Mouse (Mus musculus): ENCODE data around the gene Fgd2.
A peak's percentile ranks its signal among the peaks of the same experiment; 100 is the strongest.

Fgd2 gene

DNA sequence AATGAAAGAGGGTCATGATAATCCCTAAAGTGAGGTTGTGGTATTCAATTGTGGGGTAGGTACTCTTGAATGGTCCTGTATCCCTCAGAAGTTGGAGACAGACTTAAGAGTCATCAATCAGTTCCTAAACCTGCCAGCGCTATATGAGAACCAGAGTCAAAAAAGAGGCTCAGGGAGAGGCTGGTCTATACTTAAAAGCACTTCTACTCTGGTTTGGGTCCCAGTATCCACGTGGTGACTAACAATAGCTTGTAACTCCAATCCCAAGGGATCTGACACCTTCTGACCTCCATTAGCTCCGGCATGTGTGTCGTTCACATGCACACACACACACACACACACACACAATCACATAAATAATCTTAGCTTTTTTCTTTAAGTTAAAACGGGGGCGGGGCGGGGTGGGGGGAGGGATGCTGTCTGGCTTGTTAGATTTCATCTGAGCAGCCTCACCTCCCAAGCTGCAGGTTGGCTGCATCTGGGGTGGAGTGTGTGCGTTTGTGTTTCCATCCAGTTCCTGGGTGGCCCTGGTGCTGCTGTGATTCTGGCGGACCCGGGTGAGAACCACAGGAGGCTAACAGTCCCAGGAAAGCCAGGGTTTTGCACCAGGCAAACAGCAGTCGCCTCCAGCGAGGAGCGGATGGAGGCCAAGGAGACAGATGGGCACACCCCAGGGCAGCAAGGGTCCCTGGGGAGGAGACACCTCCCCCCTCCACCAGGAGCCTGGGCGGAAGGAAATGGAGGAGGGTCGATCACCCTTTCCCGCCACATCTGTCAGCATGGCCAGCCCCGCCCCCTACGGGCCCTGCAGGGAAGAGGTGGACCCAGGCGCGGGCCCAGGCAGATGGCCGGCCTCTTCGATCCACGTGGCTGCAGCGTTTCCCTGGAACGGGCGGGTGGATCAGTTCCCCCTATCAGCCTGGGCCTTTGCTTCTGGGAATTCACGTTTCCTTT is 37.0 kb downstream of the Fgd2 start:
- peak; percentile 87 for DNase-seq (ENCODE audit: low spot score)

DNA sequence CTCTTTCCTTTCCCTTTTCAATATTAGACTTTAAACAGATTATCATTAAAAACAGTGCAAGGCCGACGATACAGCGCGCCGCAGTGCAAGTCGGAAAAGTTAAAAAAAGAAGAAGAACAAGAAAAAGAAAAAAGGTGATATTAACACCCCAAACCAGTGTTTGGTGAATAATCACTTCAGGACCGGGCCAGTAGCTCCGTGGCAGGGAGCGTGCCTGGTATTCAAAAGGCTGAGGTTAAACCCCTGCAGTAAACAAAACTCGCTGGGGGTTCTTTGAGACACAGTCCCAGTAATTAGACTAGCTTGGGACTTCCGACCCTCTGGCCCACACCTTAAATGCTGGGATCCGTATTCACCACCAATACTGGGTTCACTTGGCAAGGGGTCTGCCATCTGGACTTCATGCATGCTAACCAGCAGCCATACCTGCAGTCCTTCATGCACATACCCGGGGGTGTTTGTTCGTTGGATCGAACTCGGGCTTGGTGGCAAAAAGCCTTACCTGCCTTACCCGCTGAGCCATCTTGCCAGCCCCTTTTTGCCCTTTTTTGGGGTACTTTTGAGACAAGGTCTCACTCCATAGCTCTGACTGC is 37.8 kb downstream of the Fgd2 start:
- no peak for DNase-seq (ENCODE audit: low spot score)

DNA sequence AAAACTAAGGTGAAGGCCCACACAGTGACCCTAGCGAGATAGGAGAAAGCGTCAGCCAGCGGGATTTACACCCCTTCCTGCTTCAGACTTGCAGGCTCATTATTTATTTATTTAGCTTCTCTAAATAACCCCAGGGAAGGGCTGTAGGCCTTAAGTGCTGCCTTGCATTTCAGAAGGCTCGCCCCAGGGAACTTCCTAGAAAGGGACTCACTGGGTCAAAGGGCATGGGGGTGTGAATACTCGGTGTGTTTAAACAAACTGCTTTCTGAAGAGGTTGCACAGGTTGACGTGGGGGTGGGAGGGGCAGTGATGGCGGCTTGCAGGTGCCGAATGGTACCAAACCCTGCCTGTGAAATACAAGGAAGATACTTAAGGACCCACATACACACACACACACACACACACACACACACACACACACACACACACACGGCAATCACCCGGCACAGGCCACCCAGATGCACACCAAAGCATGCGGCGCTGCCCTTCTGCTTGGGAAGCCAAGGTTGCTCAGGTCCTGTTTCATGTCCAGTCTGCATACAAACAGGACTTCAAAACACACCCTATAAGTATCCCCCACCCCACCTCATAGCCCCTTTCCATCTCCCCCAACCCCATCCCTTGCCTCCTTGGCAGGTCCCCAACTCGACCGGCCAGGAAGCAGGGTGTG is 38.7 kb downstream of the Fgd2 start:
- no peak for DNase-seq (ENCODE audit: low spot score)

DNA sequence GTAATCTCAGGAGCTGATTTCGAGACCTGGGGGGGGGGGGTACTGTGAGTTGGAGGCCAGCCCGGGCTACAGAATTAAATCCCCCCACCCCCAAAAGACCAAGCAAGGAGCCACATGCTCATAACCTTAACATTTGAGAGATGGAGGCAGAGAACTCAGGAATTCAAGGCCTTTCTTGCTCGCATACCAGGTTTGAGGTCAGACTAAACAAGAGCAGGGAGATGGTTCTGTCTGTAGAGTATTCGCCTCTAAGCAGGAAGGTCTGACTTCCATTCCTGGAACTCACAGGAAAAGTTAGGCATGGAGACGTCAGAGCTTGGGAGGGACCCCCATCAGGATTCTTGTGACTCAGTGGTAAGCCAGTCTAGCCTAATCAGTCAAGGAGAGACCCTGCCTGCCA is 39.3 kb downstream of the Fgd2 start:
- DNase-seq (ENCODE audit: low spot score), result no peak

DNA sequence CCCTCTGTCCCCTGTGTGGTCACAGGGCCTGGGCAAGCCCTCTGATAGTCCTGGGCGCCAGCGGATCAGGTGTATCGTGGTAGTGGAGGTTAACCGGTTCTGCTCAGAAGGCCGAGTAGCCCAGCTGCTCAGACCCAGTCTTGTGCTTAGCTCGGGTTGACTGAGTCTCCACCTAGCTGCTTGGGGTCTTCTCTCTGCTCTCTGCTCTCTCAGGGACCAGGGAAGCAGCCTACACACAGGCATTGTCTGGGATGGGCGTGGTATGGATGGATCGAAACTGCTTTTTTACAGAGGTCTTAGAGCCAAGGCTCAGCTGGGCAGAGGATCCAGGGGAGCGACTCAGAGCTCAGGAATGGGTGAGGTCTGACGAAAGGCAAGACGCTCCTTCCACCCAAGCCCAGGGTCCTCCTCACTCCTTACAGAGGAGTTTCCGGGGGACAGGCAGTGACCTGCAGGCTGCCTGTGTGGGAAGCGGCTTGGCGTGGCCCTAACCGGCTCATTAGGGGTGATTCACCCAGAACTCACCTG is 41.1 kb downstream of the Fgd2 start:
- DNase-seq (ENCODE audit: low spot score), result no peak

DNA sequence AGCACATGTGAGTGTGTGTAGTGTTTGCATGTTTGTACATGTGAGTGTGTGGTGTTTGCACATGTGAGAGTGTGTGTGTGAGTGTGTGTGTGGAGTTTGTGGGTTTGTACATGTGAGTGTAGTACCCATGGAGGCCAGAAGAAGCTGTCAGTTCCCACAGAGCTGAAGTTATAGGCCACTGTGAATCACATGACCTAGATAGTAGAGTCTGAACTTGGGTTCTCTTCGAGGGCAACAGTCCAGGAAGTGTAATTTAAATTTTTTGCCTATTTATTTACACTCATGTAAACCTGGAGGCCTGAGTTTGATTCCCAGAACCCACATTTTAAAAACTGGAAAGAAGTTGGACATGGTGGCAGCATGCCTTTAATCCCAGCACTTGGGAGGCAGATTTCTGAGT is 42.5 kb downstream of the Fgd2 start:
- no peak for DNase-seq (ENCODE audit: low spot score)

DNA sequence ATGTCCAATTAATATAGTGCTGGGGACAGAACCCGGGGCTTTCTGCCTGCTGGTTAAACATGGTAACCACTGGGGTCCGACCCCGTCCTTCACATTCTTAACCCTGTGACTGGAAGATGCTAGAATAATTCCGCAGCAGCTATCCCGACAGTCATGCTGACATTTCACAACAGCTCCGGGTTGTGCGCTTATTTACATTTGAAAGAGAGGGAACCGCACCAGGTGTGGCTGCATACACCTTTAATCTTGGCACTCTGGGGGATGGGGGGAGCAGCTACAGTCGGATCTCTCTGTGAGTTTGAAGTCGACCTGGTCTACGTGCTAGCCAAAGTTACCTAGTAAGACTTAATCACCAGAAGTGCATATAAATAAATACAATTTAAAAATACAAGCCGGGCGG is 44.8 kb downstream of the Fgd2 start:
- no peak for DNase-seq (ENCODE audit: low spot score)

DNA sequence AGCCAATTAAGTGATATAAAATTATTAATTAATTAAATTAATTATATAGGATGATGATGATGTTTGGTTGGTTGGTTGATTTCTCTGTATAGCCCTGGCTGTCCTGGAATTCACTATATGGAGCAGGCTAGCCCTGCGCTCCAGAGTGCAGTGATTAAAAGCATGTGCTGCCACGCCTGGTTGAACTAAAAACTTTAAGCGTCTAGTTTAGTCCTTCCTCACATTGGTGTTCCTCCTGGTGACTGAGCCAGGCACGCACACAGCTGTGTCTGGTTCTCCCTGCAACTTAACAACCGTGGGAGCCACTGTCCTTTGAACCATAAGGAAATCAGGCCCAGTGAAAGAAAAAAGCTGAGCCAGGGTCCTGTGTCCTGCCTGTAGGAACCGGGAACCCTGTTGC is 45.4 kb downstream of the Fgd2 start:
- no peak for DNase-seq (ENCODE audit: low spot score)

DNA sequence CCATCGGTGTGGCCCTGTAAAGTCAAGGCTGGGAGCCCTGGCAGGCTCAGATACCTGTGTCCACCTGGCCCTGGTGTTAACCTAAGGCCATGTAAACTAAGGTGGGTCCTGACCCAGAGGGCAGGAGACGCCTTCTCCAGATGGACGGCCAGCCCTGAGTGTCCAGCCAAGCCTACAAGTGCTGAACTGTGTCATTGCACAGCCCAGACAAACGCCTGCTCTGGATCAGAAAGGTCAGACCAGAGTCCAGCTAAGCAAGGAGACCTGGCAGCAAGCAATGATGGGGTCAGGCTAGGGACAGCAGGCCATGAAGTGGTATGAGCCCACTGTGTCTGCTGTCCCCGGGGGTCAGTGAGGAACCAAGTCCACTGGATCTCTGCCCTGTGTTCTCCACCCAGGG is 46.7 kb downstream of the Fgd2 start:
- no peak for DNase-seq (ENCODE audit: low spot score)

DNA sequence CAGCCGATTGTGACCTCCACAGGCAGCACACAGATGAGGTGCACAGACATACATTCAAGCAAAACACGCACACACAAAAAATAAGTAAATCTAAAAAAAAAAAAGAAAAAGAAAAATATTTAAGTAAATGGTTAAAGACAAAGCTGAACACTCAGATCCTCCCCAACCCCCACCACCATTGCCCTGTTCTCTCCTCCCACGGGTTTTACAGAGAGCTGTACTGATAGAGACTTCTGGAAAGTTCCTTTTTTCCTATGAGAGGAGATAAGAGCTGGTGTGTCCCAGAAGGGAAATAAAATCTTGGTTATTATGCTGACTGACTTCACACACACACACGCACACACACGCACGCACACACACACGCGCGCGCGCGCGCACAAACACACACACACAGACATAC is 47.6 kb downstream of the Fgd2 start:
- DNase-seq (ENCODE audit: low spot score), result no peak

DNA sequence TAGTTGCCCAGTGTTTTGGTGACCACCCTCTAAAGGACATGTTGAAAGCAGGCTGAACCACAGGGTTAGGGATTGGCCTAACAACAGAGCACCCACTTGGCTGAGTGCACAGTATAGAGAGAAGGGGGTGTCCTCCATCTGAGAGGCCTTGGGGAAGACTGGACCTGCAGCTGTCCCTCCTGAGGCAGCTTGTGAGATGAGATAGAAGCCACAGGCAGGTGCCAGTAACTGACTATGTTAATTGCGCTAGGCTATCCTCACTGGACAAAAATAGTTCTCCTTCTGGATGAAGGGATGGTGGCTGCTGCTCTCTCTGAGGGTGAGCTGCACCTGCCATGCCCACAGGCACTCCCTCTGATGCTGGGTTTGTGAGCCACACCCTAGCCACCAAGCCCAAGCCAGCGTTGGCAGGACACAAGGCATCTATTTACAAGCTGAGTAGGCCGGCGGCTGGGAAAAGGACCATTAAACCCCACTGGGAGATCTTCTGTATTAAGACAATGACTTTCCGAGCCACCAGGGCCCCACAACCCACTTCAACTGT is 49.2 kb downstream of the Fgd2 start:
- no peak for DNase-seq (ENCODE audit: low spot score)

DNA sequence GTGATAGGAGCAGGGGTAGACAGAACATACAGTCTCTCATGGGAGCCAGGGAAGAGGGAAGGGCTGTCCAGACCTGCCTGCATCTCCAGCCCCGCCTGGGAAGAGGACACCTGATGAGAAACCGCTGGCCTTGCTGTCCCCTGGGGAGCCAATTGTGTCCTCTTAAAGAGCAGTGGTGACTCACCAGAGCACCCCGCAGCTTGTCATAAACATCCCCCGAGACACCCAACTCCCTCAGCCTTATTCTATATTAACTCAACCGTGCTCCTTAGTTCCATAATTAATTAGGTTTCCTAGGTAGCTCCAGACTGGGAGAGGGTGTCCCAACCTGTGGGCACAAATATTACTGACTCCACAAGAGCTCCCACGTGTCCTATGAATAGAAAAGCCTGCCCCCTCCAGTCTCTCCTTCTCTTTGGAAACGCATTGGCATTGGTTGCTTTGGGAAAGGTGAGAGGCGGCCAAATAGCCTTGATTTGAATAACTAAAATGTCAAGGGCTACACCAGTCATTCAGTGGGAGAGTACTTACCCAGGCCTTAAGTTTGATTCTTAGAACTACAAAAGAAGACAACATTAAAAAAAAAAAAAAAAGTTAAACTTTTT is 51.2 kb downstream of the Fgd2 start:
- no peak for DNase-seq (ENCODE audit: low spot score)

DNA sequence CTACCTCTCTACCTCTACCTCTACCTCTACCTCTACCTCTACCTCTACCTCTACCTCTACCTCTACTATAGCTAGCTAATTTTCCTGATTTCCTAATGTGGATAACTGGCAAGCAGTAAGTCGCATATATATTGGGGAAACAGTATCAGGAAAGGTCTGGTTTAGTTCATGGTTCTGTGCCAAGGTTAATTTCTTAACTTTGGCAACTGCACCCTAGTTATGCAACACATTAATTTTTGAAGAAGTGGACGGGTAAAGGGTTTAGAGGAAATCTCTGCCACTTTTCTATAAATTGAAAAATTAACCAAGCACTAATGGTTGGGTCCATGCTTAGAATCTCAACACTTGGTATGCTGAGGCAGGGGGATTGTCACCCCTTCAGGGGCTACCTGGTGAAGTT is 53.9 kb downstream of the Fgd2 start:
- DNase-seq (ENCODE audit: low spot score), result no peak

DNA sequence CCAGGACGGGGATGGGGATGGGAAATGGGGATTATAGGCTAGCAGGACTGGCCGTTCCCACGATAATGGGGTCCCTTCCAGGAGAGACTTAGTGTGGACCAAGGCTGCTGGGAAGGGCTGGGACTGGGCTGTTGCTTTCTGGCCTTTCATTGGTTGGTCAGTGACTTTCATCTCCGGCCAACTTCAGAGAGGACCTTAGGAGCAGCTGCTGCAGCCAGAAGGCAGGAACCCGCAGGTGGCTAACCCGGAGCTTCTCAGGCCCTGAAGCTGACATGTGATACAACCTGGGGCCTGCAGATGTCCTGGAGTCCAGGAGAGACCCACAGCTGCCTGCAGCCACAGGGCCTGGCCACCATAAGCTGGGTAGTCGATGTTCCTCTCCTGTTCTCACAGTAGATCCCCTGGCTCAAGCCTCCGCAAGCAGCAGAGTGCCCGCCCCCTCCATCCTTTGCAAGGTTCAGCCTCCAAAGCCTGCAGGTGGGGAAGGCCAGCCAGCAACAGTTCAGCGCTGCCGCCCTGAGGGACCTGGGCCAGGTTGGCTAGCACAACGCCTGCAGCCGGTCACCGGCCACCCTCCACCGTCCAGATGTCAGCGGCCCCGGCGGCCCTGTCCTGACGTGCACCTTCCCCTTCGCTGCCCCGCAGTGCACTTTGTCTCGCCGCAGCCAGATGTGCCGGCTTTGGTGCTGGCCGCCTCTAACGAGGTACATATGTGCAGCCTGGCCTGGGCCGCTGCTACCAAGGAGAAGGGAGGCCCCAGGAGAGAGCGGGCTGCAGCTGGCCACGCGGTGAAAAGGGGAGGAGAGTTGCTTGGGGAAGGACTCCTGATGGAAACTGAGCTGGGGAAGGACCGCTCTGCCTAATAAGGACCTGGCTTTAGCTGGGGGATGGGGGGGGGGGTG is 55.3 kb downstream of the Fgd2 start:
- peak; percentile 28 for DNase-seq (ENCODE audit: low spot score)

DNA sequence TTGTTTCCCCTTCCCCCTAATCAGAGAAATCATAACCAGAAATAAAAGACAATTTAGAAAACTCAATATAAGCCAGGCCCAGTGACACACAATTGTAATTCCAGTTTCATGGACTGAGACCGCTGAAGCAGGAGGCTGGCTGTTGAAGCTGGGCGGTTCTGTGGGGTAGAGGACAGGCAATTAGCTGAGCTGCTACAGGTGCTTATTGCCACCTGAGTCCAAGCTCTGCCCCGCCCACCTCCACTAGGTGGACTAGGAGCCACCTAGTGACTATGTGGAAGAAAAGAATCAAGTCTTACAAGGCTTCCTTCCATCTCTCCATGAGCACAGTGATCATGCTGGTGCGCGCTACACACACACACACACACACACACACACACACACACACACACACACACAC is 56.0 kb downstream of the Fgd2 start:
- DNase-seq (ENCODE audit: low spot score), result no peak

DNA sequence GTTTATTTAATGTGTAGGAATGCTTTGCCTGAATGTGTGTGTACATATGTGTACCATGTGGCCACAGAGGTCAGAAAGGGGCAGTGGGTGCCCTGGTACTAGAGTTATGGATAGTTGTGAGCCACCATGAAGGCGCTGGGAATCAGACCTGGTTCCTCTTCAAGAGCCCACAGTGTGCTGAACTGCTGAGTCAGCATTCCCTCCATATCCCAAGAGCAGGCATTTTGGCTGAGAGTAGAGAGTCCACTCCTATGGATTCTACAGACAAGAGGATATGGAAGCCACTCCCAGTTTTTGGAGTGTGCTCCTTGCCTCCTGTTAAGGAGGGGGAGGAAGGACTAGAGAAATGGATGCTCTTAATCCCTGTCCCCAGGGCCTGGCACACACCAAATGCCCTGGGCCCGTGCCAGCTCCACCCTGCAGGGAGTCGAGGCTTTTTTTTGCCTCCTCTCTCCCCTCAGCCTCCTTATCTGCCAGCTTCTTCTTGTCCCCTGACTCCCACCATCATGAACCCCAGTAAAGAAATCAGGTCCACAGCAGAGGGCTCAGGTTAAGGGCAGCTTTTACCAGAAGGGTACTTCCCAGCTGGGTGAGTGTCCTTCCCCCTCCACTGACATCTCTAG is 58.2 kb downstream of the Fgd2 start:
- DNase-seq (ENCODE audit: low spot score), result no peak

DNA sequence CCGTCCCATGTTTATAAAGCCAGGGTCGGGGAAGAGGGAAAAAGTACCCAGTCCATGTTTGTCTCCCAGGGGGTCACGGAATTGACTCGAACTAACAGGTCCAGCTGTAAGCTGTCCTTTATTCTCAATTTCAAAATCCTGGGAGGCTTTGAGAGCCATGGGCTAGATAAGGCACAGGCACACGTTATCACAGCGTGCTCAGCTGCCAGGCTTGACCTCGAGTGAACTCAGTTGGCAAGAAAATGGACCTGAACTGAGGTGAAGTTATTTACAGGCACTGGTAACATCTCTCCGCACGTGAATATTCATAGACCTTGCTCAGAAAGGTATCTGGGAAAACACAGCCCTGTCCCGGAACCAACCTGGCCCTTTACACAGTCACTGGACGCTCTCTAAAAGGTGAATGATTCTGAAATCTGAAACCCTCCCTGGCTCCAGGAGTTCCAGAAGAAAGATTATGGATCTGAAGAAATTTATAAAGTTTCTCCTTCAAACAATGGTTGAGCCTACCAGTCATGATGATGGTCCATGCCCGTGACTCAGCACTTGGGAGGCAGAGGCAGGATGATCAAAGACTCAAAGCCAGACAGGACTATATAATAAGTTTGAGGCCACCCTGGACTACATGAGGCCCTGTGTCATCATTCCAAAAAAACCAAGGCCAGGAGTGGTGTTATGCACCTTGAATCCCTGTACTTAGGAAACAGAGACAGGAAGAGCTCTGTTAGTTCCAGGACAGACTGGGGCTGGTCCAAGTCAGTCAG is 59.4 kb downstream of the Fgd2 start:
- no peak for DNase-seq (ENCODE audit: low spot score)

DNA sequence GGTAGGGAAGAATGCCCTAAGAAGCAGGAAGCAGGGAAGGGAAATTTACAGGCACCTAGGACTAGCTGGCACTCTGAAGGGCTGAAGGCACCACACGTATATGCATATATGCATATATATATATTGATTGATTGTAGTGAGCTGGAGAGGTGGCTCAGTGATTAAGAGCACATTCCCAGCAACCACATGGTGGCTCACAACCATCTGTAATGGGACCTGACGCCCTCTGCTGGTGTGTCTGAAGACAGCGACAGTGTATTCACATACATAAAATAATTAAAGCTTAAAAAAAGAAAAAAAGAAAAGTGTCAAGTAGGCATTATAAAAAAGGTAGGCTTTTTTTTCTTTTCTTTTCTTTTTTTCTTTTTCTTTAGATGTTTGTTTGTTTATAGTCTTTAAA is 60.6 kb downstream of the Fgd2 start:
- DNase-seq (ENCODE audit: low spot score), result no peak

DNA sequence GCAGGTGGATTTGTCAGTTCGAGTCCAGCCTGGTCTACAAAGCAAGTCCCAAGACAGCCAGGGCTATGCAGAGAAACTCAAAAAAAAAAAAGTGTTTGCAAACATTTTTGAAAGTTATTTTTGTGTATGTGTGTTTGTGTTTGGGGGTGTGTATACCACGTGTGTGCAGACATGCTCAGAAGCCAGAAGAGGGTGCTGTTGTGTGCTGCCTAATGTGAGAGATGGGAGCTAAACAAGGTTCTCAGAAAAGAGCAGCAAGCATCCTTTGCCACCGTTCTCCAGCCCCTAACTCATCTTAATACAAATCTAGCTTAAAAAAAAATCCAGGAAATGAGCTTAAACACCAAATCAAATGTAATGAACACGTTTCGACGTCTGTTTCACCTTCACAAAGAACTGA is 61.6 kb downstream of the Fgd2 start:
- no peak for DNase-seq (ENCODE audit: low spot score)

Measured in ovary, postnatal 36 days (tissue).